Mouse (Mus musculus) midbrain, embryonic 13.5 days (tissue): ENCODE results near the gene Ccdc43. TPM values are rescaled to one million over a fixed set of nuclear protein-coding genes. Genes with fewer than 3 reads are reported as not detected.
A peak's percentile ranks its signal among the peaks of the same experiment; 100 is the strongest.

Experiments
- ATAC-seq: fragments of 200-750 bp; cut with Nextera tagmentation; 2 replicates; pipeline ENCODE4 v1.8.0; 2017; ENCODE audit warnings: mild to moderate bottlenecking, moderate TSS enrichment, moderate library complexity
- H3K27ac ChIP-seq: fragments of 300-500 bp; sonication (generic); 2 replicates; pipeline ENCODE4 v1.5.1; 2015; ENCODE audit warnings: inconsistent platforms, mild to moderate bottlenecking, moderate library complexity
- H3K27me3 ChIP-seq: fragments of 300-500 bp; sonication (generic); 2 replicates; pipeline ENCODE4 v1.6.1; 2015; ENCODE audit warnings: mild to moderate bottlenecking, inconsistent platforms
- H3K36me3 ChIP-seq: fragments of 300-500 bp; sonication (generic); 2 replicates; pipeline ENCODE4 v1.6.1; 2015; ENCODE audit warnings: mild to moderate bottlenecking, inconsistent platforms
- H3K4me1 ChIP-seq: fragments of 300-500 bp; sonication (generic); replicated peaks from 2 replicates; pipeline ENCODE4 v1.6.1; 2015; ENCODE audit warnings: inconsistent platforms
- H3K4me2 ChIP-seq: fragments of 300-500 bp; sonication (generic); replicated peaks from 2 replicates; pipeline ENCODE4 v1.6.1; 2015; ENCODE audit warnings: moderate library complexity, mild to moderate bottlenecking, inconsistent platforms
- H3K4me3 ChIP-seq: fragments of 300-500 bp; sonication (generic); replicated peaks from 2 replicates; pipeline ENCODE4 v1.5.1; 2015; ENCODE audit warnings: mild to moderate bottlenecking, inconsistent platforms
- H3K9ac ChIP-seq: fragments of 300-500 bp; sonication (generic); replicated peaks from 2 replicates; pipeline ENCODE4 v1.6.1; 2015; ENCODE audit warnings: mild to moderate bottlenecking, inconsistent platforms
- H3K9me3 ChIP-seq: fragments of 300-500 bp; sonication (generic); 2 replicates; pipeline ENCODE4 v1.6.1; 2016; ENCODE audit warnings: mild to moderate bottlenecking, inconsistent platforms
- WGBS: fragments of 180-500 bp; shearing (Covaris S2); methylation state at CpG from one replicate; pipeline ENCODE4 v1.1.7; 2015; 5-methylcytosine and 5-hydroxymethylcytosine counted together
- microRNA-seq: library from miRNA; unstranded; fragments of <30 nt; microRNA quantifications from one replicate; pipeline ENCODE4, GENCODE M21; 2016
- polyA plus RNA-seq: library from polyadenylated mRNA; unstranded; fragments of >200 nt; fragmentation: Nextera tagmentation; extraction: Ambion mirVana; gene quantifications from 2 replicates; pipeline ENCODE4 v1.2.1, GENCODE M21; 2015

The Ccdc43 gene
- polyA plus RNA-seq, 1 experiment from 2014 or later = 41.6 TPM

DNA sequence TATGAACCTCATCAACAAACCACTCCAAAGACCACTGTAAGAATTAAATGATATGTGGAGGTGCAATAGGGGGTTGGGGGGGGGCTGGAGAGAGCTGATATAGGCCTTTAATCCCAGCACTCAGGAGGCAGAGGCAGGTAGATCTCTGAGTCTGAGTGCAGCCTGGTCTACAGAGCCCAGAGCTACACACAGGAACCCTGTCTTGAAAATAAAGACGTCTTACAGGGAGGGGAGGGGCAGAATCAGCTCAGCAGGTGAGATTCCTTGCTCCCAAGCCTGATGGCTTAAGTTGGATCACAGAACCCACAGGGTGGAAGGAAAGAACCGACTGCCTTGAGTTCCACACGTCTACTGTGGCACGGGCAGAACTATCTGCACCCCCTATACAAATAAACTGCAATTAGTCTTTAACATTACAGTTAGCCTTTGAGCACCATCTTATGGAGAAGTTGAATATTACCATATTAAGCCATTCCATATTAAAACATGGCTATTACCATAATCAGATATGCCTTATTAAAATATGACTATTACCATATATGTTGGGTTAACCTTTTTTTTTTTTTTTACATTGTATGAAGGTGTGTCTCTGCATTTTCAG is 41.2 kb downstream of the Ccdc43 start:
- Histone ChIP-seq H3K9me3 (no peaks in the 10 kb centered on the region), H3K4me3 (no peak overlapping the region), H3K27me3 (no peaks in the 10 kb centered on the region), H3K4me2 (no peak overlapping the region), H3K27ac (no peak overlapping the region), H3K36me3 (no peaks in the 10 kb centered on the region), H3K9ac (no peak overlapping the region), H3K4me1 (no peaks in the 10 kb centered on the region)
- 35% methylated on average over 4 of the region's 4 CpGs for WGBS
- ATAC-seq = no peak

DNA sequence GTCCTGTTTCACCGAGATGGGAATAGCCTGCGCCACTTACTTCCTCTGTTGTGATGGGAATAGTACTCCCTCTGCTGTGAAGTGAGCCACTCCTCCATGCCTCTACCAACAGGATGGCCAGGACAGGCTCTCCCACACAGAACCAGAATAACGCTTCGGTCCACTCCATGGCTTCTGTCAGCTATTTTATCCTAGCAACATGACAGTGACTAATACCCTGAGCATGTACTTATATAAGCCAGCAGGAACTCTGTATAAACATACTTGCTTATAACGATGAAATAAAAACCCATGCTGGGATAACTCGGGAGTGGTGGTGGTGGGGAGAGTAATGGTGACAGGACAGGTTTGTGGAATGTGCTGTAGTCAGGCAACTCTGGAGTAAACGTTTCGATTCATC is 41.7 kb downstream of the Ccdc43 start:
- Histone ChIP-seq H3K27ac (no peak overlapping the region), H3K4me1 (no peaks in the 10 kb centered on the region), H3K27me3 (no peaks in the 10 kb centered on the region), H3K4me2 (no peak overlapping the region), H3K4me3 (no peak overlapping the region), H3K9me3 (no peaks in the 10 kb centered on the region), H3K36me3 (no peaks in the 10 kb centered on the region), H3K9ac (no peak overlapping the region)
- ATAC-seq = no peak
- 79% methylated on average over 8 of the region's 8 CpGs for WGBS

DNA sequence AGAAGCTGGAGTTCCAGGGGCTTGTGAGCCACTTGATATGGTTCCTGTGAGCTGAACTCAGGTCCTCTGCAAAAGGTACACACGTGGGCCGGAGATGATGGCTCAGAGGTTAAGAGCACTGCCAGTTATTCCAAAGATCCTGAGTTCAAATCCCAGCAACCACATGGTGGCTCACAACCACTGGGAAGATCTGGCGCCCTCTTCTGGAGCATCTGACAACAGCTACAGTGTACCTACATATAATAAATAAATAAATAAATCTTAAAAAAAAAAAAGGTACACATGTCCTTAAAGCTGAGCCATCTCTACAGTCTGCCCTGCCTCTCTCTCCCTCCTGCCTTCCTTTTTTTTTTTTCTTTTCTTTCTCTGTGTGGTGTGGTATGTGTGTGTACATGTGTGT is 44.7 kb downstream of the Ccdc43 start:
- no peak for ATAC-seq
- H3K27me3 ChIP-seq = no peaks in the 10 kb centered on the region
- no peak overlapping the region for H3K4me2 ChIP-seq
- H3K36me3 ChIP-seq = no peaks in the 10 kb centered on the region
- H3K4me1 ChIP-seq = no peaks in the 10 kb centered on the region
- no peak overlapping the region for H3K27ac ChIP-seq
- no peaks in the 10 kb centered on the region for H3K9me3 ChIP-seq
- no peak overlapping the region for H3K4me3 ChIP-seq
- 74% methylated on average over 3 of the region's 3 CpGs for WGBS
- no peak overlapping the region for H3K9ac ChIP-seq

DNA sequence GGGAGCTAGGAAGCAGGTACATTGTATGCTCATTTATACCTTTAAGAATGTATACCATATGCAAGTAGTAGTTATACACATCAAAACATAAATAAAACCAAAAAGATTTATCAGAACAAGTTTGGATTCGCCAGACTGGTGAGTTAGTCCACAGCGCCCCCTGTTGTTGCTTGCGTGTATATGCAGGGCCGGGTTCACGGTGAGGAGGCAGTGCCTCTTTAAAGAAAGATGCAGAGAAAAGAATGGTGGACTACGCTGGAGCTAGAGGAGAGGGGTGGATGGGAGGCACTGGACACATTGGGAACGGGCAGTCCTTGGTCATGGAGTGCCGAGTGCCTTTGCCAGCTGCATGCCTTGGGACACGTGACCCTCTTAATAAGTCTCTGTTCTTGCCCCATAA is 46.2 kb downstream of the Ccdc43 start:
- H3K27me3 ChIP-seq = no peaks in the 10 kb centered on the region
- no peak overlapping the region for H3K4me2 ChIP-seq
- no peak overlapping the region for H3K27ac ChIP-seq
- no peaks in the 10 kb centered on the region for H3K9me3 ChIP-seq
- no peak overlapping the region for H3K9ac ChIP-seq
- WGBS = 3% methylated on average over 9 of the region's 9 CpGs
- H3K4me3 ChIP-seq = no peak overlapping the region
- H3K36me3 ChIP-seq = no peaks in the 10 kb centered on the region
- no peak for ATAC-seq
- no peaks in the 10 kb centered on the region for H3K4me1 ChIP-seq

DNA sequence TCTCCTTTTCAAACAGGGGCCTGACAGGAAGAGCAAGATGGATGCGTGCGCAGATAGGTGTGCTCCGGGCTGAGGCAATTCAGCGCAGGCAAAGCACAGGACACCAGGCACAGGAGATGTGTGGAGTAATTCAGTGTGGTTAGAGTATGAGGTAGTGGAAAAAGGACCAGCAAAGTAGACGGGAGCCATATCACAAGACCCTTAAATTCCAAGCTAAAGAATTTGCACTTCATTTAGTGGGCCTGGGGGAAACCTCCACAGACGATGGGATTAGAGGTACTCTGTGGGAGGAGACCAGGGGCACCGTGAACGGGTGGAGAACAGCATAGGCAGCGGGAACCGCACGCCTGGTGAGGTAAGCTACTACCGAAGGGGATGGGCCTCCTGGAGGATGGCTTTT is 49.7 kb downstream of the Ccdc43 start:
- ATAC-seq = no peak
- no peaks in the 10 kb centered on the region for H3K36me3 ChIP-seq
- 56% methylated on average over 12 of the region's 12 CpGs for WGBS
- H3K4me1 ChIP-seq = no peaks in the 10 kb centered on the region
- H3K9ac ChIP-seq = no peak overlapping the region
- no peak overlapping the region for H3K4me3 ChIP-seq
- H3K9me3 ChIP-seq = no peaks in the 10 kb centered on the region
- H3K4me2 ChIP-seq = no peak overlapping the region
- no peaks in the 10 kb centered on the region for H3K27me3 ChIP-seq
- no peak overlapping the region for H3K27ac ChIP-seq

DNA sequence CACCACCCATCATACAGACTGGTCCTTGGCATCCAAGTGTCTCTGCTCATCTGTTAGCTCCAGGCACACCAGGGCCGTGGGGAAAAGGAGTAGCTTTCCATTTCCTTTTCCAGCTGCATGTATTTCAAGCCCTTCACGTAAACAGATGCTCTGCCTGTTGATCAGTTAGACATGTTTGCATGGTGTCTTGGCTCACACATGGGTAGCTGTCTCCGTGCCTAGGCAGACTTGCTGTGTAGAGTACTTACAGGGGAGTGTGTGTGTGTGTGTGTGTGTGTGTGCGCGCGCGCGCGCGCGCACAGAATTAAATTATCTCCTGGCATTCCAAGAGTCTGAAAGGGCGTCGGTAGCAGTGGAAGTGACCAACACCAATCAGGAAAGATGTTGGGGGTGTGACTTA is 51.4 kb downstream of the Ccdc43 start:
- no peak for ATAC-seq
- H3K4me3 ChIP-seq = no peak overlapping the region
- no peaks in the 10 kb centered on the region for H3K4me1 ChIP-seq
- no peak overlapping the region for H3K4me2 ChIP-seq
- no peaks in the 10 kb centered on the region for H3K9me3 ChIP-seq
- H3K27me3 ChIP-seq = no peaks in the 10 kb centered on the region
- H3K27ac ChIP-seq = no peak overlapping the region
- WGBS = 90% methylated on average over 13 of the region's 13 CpGs
- no peak overlapping the region for H3K9ac ChIP-seq
- no peaks in the 10 kb centered on the region for H3K36me3 ChIP-seq

DNA sequence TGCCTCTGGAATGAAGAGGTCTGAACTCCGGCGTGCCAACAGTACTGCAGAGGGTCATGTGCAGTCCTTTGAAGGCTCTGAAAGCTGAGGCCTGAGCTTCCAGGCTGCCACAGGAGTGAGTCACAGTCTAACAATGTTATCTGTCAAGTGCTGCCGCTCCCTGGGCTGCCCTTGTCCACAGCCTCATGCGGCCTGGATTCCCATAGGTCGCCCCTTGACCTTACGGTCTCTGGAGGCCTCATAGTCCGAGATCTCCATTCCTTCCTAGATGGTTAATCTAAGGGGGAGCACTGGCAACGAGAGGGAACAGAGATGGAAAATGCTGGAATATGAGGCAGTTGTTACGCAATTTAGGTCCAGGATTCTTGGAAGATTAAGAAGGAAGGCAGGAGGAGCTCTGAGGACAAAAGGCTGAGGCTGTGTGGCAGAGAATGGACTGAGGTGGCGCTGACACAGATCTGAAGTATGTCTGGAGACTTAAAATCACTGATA is 53.6 kb downstream of the Ccdc43 start:
- ATAC-seq = no peak
- Histone ChIP-seq H3K9ac (no peak overlapping the region), H3K27me3 (no peaks in the 10 kb centered on the region), H3K27ac (no peak overlapping the region), H3K36me3 (no peaks in the 10 kb centered on the region), H3K4me1 (peaks cover under 1% of the 10 kb centered on the region), H3K4me2 (no peak overlapping the region), H3K9me3 (no peaks in the 10 kb centered on the region), H3K4me3 (no peak overlapping the region)
- 60% methylated on average over 10 of the region's 10 CpGs for WGBS

DNA sequence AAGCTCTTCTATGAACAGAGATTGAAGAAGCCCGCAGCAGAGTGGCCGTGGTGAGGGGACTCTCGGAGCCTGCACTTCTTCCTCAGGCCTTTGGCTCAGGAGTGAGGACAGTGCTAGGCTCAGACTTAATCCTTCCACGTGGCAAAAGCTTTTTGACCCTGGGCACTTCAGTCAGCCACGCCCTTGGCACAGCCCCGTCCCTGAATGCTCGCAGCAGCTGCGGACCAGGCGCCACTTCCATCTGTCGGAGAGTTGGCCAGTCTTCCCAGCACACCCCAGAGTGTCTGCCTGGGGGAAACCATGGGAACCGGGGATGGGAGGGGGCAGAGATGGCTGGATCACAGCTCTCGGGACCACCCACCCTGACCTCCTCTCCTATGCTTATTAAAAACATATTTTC is 60.7 kb downstream of the Ccdc43 start:
- Histone ChIP-seq H3K27me3 (peaks cover 8% of the 10 kb centered on the region), H3K9ac (no peak overlapping the region), H3K36me3 (no peaks in the 10 kb centered on the region), H3K27ac (no peak overlapping the region), H3K4me3 (no peak overlapping the region), H3K9me3 (no peaks in the 10 kb centered on the region), H3K4me1 (peaks cover 22% of the 10 kb centered on the region), H3K4me2 (no peak overlapping the region)
- WGBS = 38% methylated on average over 12 of the region's 12 CpGs
- peak; percentile 45 for ATAC-seq

Small RNA genes lying within 50 kb of the gene (microRNA-seq; reads per million reads assigned to microRNA genes)
- gene Gm22920 = not detected

Other genes with a start within 250 kb of the Ccdc43 start
- 4.9 and 6.0 TPM in 2 replicates for gene Itga2b, start 227.7 kb downstream of the Ccdc43 start, polyA plus RNA-seq
- 84.5 and 87.6 TPM in 2 replicates for gene Gpatch8, start 141.4 kb downstream of the Ccdc43 start, polyA plus RNA-seq
- 4.2 and 5.3 TPM in 2 replicates for gene Gm11627, start 118.3 kb downstream of the Ccdc43 start, polyA plus RNA-seq
- 10.8 and 13.2 TPM in 2 replicates for gene Fzd2, start 93.4 kb downstream of the Ccdc43 start, polyA plus RNA-seq
- gene Meioc, start 34.1 kb downstream of the Ccdc43 start, polyA plus RNA-seq = 0.04 and 0.05 TPM in 2 replicates
- 31.8 and 32.8 TPM in 2 replicates for gene Adam11, start 63.7 kb upstream of the Ccdc43 start, polyA plus RNA-seq
- gene Gjc1, start 121.9 kb upstream of the Ccdc43 start, polyA plus RNA-seq = 49.6 and 53.3 TPM in 2 replicates
- 2.8 and 3.0 TPM in 2 replicates for gene Higd1b, start 138.1 kb upstream of the Ccdc43 start, polyA plus RNA-seq
- 176 TPM in 2 replicates for gene Eftud2, start 183.2 kb upstream of the Ccdc43 start, polyA plus RNA-seq
- gene Ccdc103, start 183.4 kb upstream of the Ccdc43 start, polyA plus RNA-seq = 1.8 and 2.3 TPM in 2 replicates
- not detected in 2 replicates for gene Fam187a, start 187.4 kb upstream of the Ccdc43 start, polyA plus RNA-seq
- gene Gfap, start 203.1 kb upstream of the Ccdc43 start, polyA plus RNA-seq = not detected in 2 replicates
- gene Kif18b, start 227.3 kb upstream of the Ccdc43 start, polyA plus RNA-seq = 4.3 and 4.9 TPM in 2 replicates
- 5.7 and 8.2 TPM in 2 replicates for gene C1ql1, start 248.9 kb upstream of the Ccdc43 start, polyA plus RNA-seq